Mouse (Mus musculus): ENCODE data around the gene Aoah.

DNA sequence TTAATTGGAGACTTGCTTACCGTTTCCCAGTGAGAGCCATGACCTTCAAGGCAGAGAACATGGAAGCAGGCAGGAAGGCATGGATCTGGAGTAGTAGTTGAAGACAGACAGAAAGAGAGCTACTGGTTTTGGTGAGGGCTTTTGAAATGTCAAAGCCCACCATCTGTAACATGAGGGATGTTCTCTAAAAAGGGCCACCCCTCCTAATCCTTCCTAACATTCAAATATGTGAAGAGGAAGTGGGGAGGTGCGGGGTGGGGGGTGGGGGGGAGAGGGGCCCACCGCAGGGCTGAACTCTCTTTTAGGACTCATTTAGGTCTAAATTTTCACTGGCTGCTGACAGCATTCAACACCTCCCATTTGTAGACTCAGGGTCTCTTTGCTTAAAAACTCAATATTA is 5.9 kb downstream of the Aoah start:
- no peak for TF ChIP-seq CTCF (IDR thresholded peaks at IDR 0.05; ENCODE audit: insufficient read depth, low read length)
- TF ChIP-seq POLR2A (IDR thresholded peaks at IDR 0.05; ENCODE audit: borderline replicate concordance, extremely low read depth, low read depth, low read length) = no peak
